ENCODE assay signal across 35 mouse cellular contexts in the genomic region with DNA sequence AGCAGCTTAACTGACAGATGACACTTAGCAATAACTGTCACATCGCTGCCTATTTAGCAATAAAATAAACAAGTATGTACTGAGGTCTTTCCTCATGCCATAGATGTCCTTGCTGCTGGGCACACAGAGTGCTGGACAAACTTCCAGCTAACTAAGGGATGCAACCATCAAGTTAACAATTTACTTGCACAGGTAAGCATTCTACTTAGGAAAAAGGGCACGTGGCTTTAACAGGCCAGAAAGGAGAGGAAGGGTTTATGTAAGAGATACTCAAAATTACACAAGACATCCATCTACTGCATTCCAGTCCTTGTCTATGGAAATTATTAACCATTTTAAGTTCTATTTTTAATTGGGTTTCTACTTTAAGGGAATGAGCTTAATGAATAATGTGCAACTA. TPM values are rescaled to one million over a fixed set of nuclear protein-coding genes. Genes with fewer than 3 reads are reported as not detected.
A peak's percentile ranks its signal among the peaks of the same experiment; 100 is the strongest.
DNase-seq lines count a peak whose midpoint lies in the region; ATAC-seq and TF ChIP-seq lines count a peak whose summit lies in the region.
"Had no signal": no experiment of that assay in that cellular context is flagged by ENCODE, and none has a peak within 500 bp of the region (broad histone marks: within the 10 kb centered on the region; RNA-seq: fewer than 3 reads in every experiment).

No protein-coding gene starts in this region.

- no peak for TF ChIP-seq CTCF in intestine, postnatal 0 days (IDR thresholded peaks at IDR 0.05; ENCODE audit: low read depth)

- no peaks in the 10 kb centered on the region for H3K4me1 ChIP-seq in liver, embryonic 15.5 days (replicated peaks)
- no peaks in the 10 kb centered on the region for H3K4me1 ChIP-seq in liver, embryonic 12.5 days
- no peaks in the 10 kb centered on the region for H3K4me1 ChIP-seq in intestine, postnatal 0 days (replicated peaks; ENCODE audit: control insufficient read depth, insufficient read depth, low read length)
- H3K4me1 ChIP-seq: hindbrain, embryonic 10.5 days had no signal

- ATAC-seq in liver, embryonic 15.5 days (ENCODE audit: insufficient read depth): peak; percentile 74
- ATAC-seq in liver, embryonic 12.5 days: no peak
- peak; percentile 80 for ATAC-seq in intestine, postnatal 0 days
- ATAC-seq: hindbrain, embryonic 16.5 days had no signal

- no peak overlapping the region for H3K9ac ChIP-seq in liver, embryonic 15.5 days
- no peak overlapping the region for H3K9ac ChIP-seq in liver, embryonic 12.5 days
- no peak overlapping the region for H3K9ac ChIP-seq in intestine, postnatal 0 days (ENCODE audit: low read depth, low read length)
- H3K9ac ChIP-seq: embryonic facial prominence, embryonic 13.5 days; forebrain, embryonic 12.5 days; limb, embryonic 13.5 days; lung, embryonic 14.5 days; midbrain, embryonic 12.5 days had no signal

- H3K27me3 ChIP-seq in liver, embryonic 15.5 days: no peaks in the 10 kb centered on the region
- H3K27me3 ChIP-seq in liver, embryonic 12.5 days (replicated peaks): no peaks in the 10 kb centered on the region
- H3K27me3 ChIP-seq in intestine, postnatal 0 days (replicated peaks; ENCODE audit: control insufficient read depth, insufficient read depth, low read length): no peaks in the 10 kb centered on the region
- H3K27me3 ChIP-seq: embryonic facial prominence, embryonic 13.5 days; forebrain, embryonic 12.5 days; limb, embryonic 13.5 days; midbrain, embryonic 12.5 days had no signal

- H3K27ac ChIP-seq in liver, embryonic 15.5 days (replicated peaks): peak overlapping the region; percentile 57
- no peak overlapping the region for H3K27ac ChIP-seq in liver, embryonic 12.5 days
- no peak overlapping the region for H3K27ac ChIP-seq in intestine, postnatal 0 days (ENCODE audit: low read depth, low read length)
- H3K27ac ChIP-seq: embryonic facial prominence, embryonic 13.5 days; forebrain, embryonic 12.5 days; heart, embryonic 10.5 days; hindbrain, embryonic 10.5 days; limb, embryonic 13.5 days; midbrain, embryonic 12.5 days had no signal

- 73% methylated on average over 2 of the region's 2 CpGs for WGBS in liver, embryonic 15.5 days (ENCODE audit: insufficient replicate concordance)
- 80% methylated on average over 2 of the region's 2 CpGs for WGBS in liver, embryonic 12.5 days (ENCODE audit: insufficient replicate concordance)
- WGBS in intestine, postnatal 0 days: 45% methylated on average over 2 of the region's 2 CpGs

- peaks cover 12% of the 10 kb centered on the region; the same call in 1 of the 2 replicates for H3K36me3 ChIP-seq in liver, embryonic 15.5 days (replicated peaks)
- peaks cover 8% of the 10 kb centered on the region; the same call in 1 of the 2 replicates for H3K36me3 ChIP-seq in liver, embryonic 12.5 days
- peaks cover 4% of the 10 kb centered on the region; the same call in 1 of the 2 replicates for H3K36me3 ChIP-seq in intestine, postnatal 0 days (ENCODE audit: control insufficient read depth, insufficient read depth)

- DNase-seq in kidney, adult 8-10 months: peak; percentile 87 to 92
- peak; percentile 79 for DNase-seq in kidney, postnatal 14 days
- DNase-seq in adrenal gland, postnatal 36 days: no peak
- no peak for DNase-seq in cerebellum, adult 11 months
- no peak for DNase-seq in thymus, postnatal 36 days
- DNase-seq: adrenal gland, postnatal 10 days; cerebellum, adult 8-10 months; cerebellum, postnatal 36 days; embryo, embryonic 11 days; layer of hippocampus, adult 9-11 months; lung, embryonic 14.5 days; right cerebral cortex, postnatal 25 days; spleen, adult 18-20 months had no signal

- H3K4me2 ChIP-seq in liver, embryonic 15.5 days: no peak overlapping the region
- no peak overlapping the region for H3K4me2 ChIP-seq in liver, embryonic 12.5 days
- no peak overlapping the region for H3K4me2 ChIP-seq in intestine, postnatal 0 days (replicated peaks; ENCODE audit: low read depth)
- H3K4me2 ChIP-seq: embryonic facial prominence, embryonic 13.5 days; forebrain, embryonic 12.5 days; limb, embryonic 13.5 days; lung, embryonic 14.5 days; midbrain, embryonic 12.5 days had no signal

- no peak overlapping the region for H3K4me3 ChIP-seq in liver, embryonic 15.5 days (replicated peaks)
- no peak overlapping the region for H3K4me3 ChIP-seq in liver, embryonic 12.5 days
- no peak overlapping the region for H3K4me3 ChIP-seq in intestine, postnatal 0 days (ENCODE audit: low read depth, low read length)
- H3K4me3 ChIP-seq: embryonic facial prominence, embryonic 13.5 days; erythroblast, embryonic 14.5 days; forebrain, embryonic 12.5 days; heart, embryonic 10.5 days; hindbrain, embryonic 10.5 days; limb, embryonic 13.5 days; midbrain, embryonic 12.5 days had no signal

- no peaks in the 10 kb centered on the region for H3K9me3 ChIP-seq in liver, embryonic 15.5 days (replicated peaks)
- H3K9me3 ChIP-seq in liver, embryonic 12.5 days (replicated peaks): no peaks in the 10 kb centered on the region
- H3K9me3 ChIP-seq in intestine, postnatal 0 days (ENCODE audit: control insufficient read depth): no peaks in the 10 kb centered on the region
- H3K9me3 ChIP-seq: embryonic facial prominence, embryonic 13.5 days; forebrain, embryonic 12.5 days; heart, embryonic 10.5 days; hindbrain, embryonic 10.5 days; limb, embryonic 13.5 days; midbrain, embryonic 12.5 days had no signal

RNA-seq across cellular contexts. Expression of gene Gphb5, which starts 56.4 kb away (rescaled TPM):
- polyA plus RNA-seq in liver, embryonic 15.5 days (2015; fragmentation: Nextera tagmentation; extraction: Ambion mirVana): not detected in 2 replicates
- polyA plus RNA-seq in liver, embryonic 12.5 days (2016; fragmentation: Nextera tagmentation; extraction: Ambion mirVana): not detected in 2 replicates
- not detected in 2 replicates for polyA plus RNA-seq in intestine, postnatal 0 days (2015; fragmentation: Nextera tagmentation; extraction: Ambion mirVana)
- not detected for total RNA-seq in adrenal gland, postnatal 36 days (2021)
- total RNA-seq: adrenal gland, postnatal 10 days; gastrocnemius, adult 18-20 months; left cerebral cortex, adult 18-20 months; left cerebral cortex, postnatal 25 days; megakaryocyte progenitor cell, adult 5-6 weeks; MEL; neutrophil, adult 5-6 weeks had no signal
- polyA plus RNA-seq: C2C12; embryonic facial prominence, embryonic 13.5 days; erythroblast, embryonic 14.5 days; forebrain, embryonic 12.5 days; gonadal fat pad, adult 2 months; heart, embryonic 10.5 days; heart, postnatal 0 days; hindbrain, embryonic 10.5 days; hindbrain, embryonic 16.5 days; large intestine, adult 2 months; limb, embryonic 13.5 days; lung, embryonic 14.5 days; urinary bladder, adult 2 months had no signal

Comparison
In these comparisons a context has a peak if more than half of its experiments do, and no peak if none do; other contexts are left out.
1. DNase-seq: peak in kidney, adult 8-10 months (2 of 2) and kidney, postnatal 14 days (single experiment); none in adrenal gland, postnatal 36 days (0 of 2), cerebellum, adult 11 months (single experiment) and thymus, postnatal 36 days (0 of 2).